ENCODE assay signal across 12 mouse cellular contexts in genomic region chr5:146712282-146712918, GRCm38 (mm10).
DNase-seq lines count a peak whose midpoint lies in the region; ATAC-seq lines count a peak whose summit lies in the region.
"Had no signal": no experiment of that assay in that cellular context is flagged by ENCODE, and none has a peak within 500 bp of the region (broad histone marks: within the 10 kb centered on the region; RNA-seq: fewer than 3 reads in every experiment).

No protein-coding gene starts in this region.

- no peak overlapping the region for H3K4me3 ChIP-seq in kidney, embryonic 16.5 days (ENCODE audit: low read length)
- no peak overlapping the region for H3K4me3 ChIP-seq in forebrain, embryonic 13.5 days
- no peak overlapping the region for H3K4me3 ChIP-seq in limb, embryonic 13.5 days
- H3K4me3 ChIP-seq in stomach, embryonic 15.5 days (replicated peaks): no peak overlapping the region
- H3K4me3 ChIP-seq: heart, embryonic 13.5 days; left cerebral cortex, adult 2 months had no signal

- H3K27ac ChIP-seq in kidney, embryonic 16.5 days (ENCODE audit: low read length): no peak overlapping the region
- peak overlapping the region; percentile 80 for H3K27ac ChIP-seq in forebrain, embryonic 13.5 days
- 0 out of 2 replicates have a peak overlapping the region, but pooled peaks have one; percentile 33 for H3K27ac ChIP-seq in limb, embryonic 13.5 days
- H3K27ac ChIP-seq in stomach, embryonic 15.5 days: peak overlapping the region; percentile 16; the same call in 1 of the 2 replicates
- H3K27ac ChIP-seq: heart, embryonic 13.5 days; left cerebral cortex, adult 2 months had no signal

- H3K27me3 ChIP-seq in kidney, embryonic 16.5 days (ENCODE audit: insufficient read depth, low read length): no peaks in the 10 kb centered on the region
- H3K27me3 ChIP-seq in forebrain, embryonic 13.5 days: no peaks in the 10 kb centered on the region
- no peaks in the 10 kb centered on the region for H3K27me3 ChIP-seq in limb, embryonic 13.5 days
- no peaks in the 10 kb centered on the region for H3K27me3 ChIP-seq in stomach, embryonic 15.5 days (replicated peaks)
- H3K27me3 ChIP-seq: heart, embryonic 13.5 days had no signal

- WGBS in kidney, embryonic 16.5 days: 51% methylated on average over 18 of the region's 18 CpGs
- whole genome bisulfite sequencing in forebrain, embryonic 13.5 days: 59% methylated on average over 18 of the region's 18 CpGs
- 58% methylated on average over 18 of the region's 18 CpGs for WGBS in limb, embryonic 13.5 days
- WGBS in stomach, embryonic 15.5 days: 60% methylated on average over 18 of the region's 18 CpGs

- H3K4me2 ChIP-seq in kidney, embryonic 16.5 days (replicated peaks; ENCODE audit: low read depth, low read length): peak overlapping the region; percentile 31
- H3K4me2 ChIP-seq in forebrain, embryonic 13.5 days: no peak overlapping the region; the same call in 1 of the 2 replicates
- H3K4me2 ChIP-seq in limb, embryonic 13.5 days (replicated peaks): no peak overlapping the region
- peak overlapping the region; percentile 19; the same call in 1 of the 2 replicates for H3K4me2 ChIP-seq in stomach, embryonic 15.5 days
- H3K4me2 ChIP-seq: heart, embryonic 13.5 days had no signal

- no peak for ATAC-seq in kidney, embryonic 16.5 days (ENCODE audit: low FRiP score, low TSS enrichment)
- peak; percentile 78 for ATAC-seq in forebrain, embryonic 13.5 days
- peak; percentile 45; the same call in 1 of the 2 replicates for ATAC-seq in limb, embryonic 13.5 days (ENCODE audit: low FRiP score, low read depth)
- peak; percentile 17; the same call in 1 of the 2 replicates for ATAC-seq in stomach, embryonic 15.5 days (ENCODE audit: insufficient read depth, low FRiP score, low read depth)
- no peak for ATAC-seq in megakaryocyte-erythroid progenitor cell, adult 5-6 weeks (replicated peaks; ENCODE audit: low FRiP score, low TSS enrichment, poor library complexity, severe bottlenecking)

- H3K4me1 ChIP-seq in kidney, embryonic 16.5 days (ENCODE audit: insufficient read depth, low read length): no peaks in the 10 kb centered on the region
- H3K4me1 ChIP-seq in forebrain, embryonic 13.5 days: peaks cover 14% of the 10 kb centered on the region
- H3K4me1 ChIP-seq in limb, embryonic 13.5 days: no peaks in the 10 kb centered on the region
- no peaks in the 10 kb centered on the region for H3K4me1 ChIP-seq in stomach, embryonic 15.5 days
- H3K4me1 ChIP-seq: heart, embryonic 13.5 days had no signal

- peak overlapping the region; percentile 22; the same call in 1 of the 2 replicates for H3K9ac ChIP-seq in kidney, embryonic 16.5 days (replicated peaks; ENCODE audit: low read length)
- H3K9ac ChIP-seq in forebrain, embryonic 13.5 days: 0 out of 2 replicates have a peak overlapping the region, but pooled peaks have one; percentile 12
- H3K9ac ChIP-seq in limb, embryonic 13.5 days: no peak overlapping the region
- H3K9ac ChIP-seq in stomach, embryonic 15.5 days: no peak overlapping the region
- H3K9ac ChIP-seq: heart, embryonic 13.5 days had no signal

- no peak for DNase-seq in kidney, adult 8-10 months
- no peak for DNase-seq in left cerebral cortex, adult 18-20 months (ENCODE audit: low spot score in 2 of 2)
- no peak for DNase-seq in cerebellum, adult 18-20 months
- DNase-seq: right cerebral cortex, adult 18-20 months; thymus, postnatal 36 days had no signal

- no peaks in the 10 kb centered on the region for H3K36me3 ChIP-seq in kidney, embryonic 16.5 days (ENCODE audit: insufficient read depth, low read length)
- no peaks in the 10 kb centered on the region for H3K36me3 ChIP-seq in forebrain, embryonic 13.5 days (ENCODE audit: poor library complexity, severe bottlenecking)
- no peaks in the 10 kb centered on the region for H3K36me3 ChIP-seq in limb, embryonic 13.5 days
- H3K36me3 ChIP-seq in stomach, embryonic 15.5 days: no peaks in the 10 kb centered on the region
- H3K36me3 ChIP-seq: heart, embryonic 13.5 days had no signal

- no peaks in the 10 kb centered on the region; the same call in 1 of the 2 replicates for H3K9me3 ChIP-seq in kidney, embryonic 16.5 days (ENCODE audit: low read length)
- 0 out of 2 replicates have a peak, but pooled peaks cover 4% of the 10 kb centered on the region for H3K9me3 ChIP-seq in forebrain, embryonic 13.5 days (replicated peaks)
- H3K9me3 ChIP-seq in limb, embryonic 13.5 days: no peaks in the 10 kb centered on the region
- H3K9me3 ChIP-seq in stomach, embryonic 15.5 days: no peaks in the 10 kb centered on the region
- H3K9me3 ChIP-seq: heart, embryonic 13.5 days had no signal

Comparison
In these comparisons a context has a peak if more than half of its experiments do, and no peak if none do; other contexts are left out.
1. ATAC-seq: peak in forebrain, embryonic 13.5 days (single experiment), limb, embryonic 13.5 days (single experiment) and stomach, embryonic 15.5 days (single experiment); none in kidney, embryonic 16.5 days (single experiment) and megakaryocyte-erythroid progenitor cell, adult 5-6 weeks (single experiment).
2. H3K4me2 ChIP-seq: peak in kidney, embryonic 16.5 days (single experiment) and stomach, embryonic 15.5 days (single experiment); none in forebrain, embryonic 13.5 days (single experiment) and limb, embryonic 13.5 days (single experiment).
3. H3K9ac ChIP-seq: peak in kidney, embryonic 16.5 days (single experiment) and forebrain, embryonic 13.5 days (single experiment); none in limb, embryonic 13.5 days (single experiment) and stomach, embryonic 15.5 days (single experiment).